Mouse (Mus musculus): Measurements from ENCODE around the gene Bcl2l10. TPM values are rescaled to one million over a fixed set of nuclear protein-coding genes. Genes with fewer than 3 reads are reported as not detected.
"Not testable (repeated sequence)": the region's sequence is repeated elsewhere in the genome, so short reads cannot be mapped to it uniquely, and the experiment has no call there.

Gene Bcl2l10
- polyA plus RNA-seq, 1 experiment from 2014 or later, result not detected

GRCm38 (mm10) chr9:75355783-75356182, 8.2 kb downstream of the Bcl2l10 start:
- no peaks in the 10 kb centered on the region for H3K36me3 ChIP-seq
- H3K4me3 ChIP-seq, result no peak overlapping the region
- H3K27ac ChIP-seq, result no peak overlapping the region
- H3K27me3 ChIP-seq (ENCODE audit: insufficient read depth, poor library complexity, severe bottlenecking), result no peaks in the 10 kb centered on the region
- no peaks in the 10 kb centered on the region for H3K9me3 ChIP-seq
- 87% methylated on average over 4 of the region's 4 CpGs for WGBS
- no peaks in the 10 kb centered on the region for H3K4me1 ChIP-seq (replicated peaks)
- DNase-seq (ENCODE audit: low spot score), result no peak

- no peaks in the 10 kb centered on the region for H3K4me1 ChIP-seq (replicated peaks)
- H3K27me3 ChIP-seq (ENCODE audit: insufficient read depth, poor library complexity, severe bottlenecking), result no peaks in the 10 kb centered on the region
- no peak for DNase-seq (ENCODE audit: low spot score)
- no peak overlapping the region for H3K27ac ChIP-seq
- no peaks in the 10 kb centered on the region for H3K9me3 ChIP-seq
- no peaks in the 10 kb centered on the region for H3K36me3 ChIP-seq
- 80% methylated on average over 9 of the region's 9 CpGs for WGBS
- no peak overlapping the region for H3K4me3 ChIP-seq
These were observed 9.6 kb downstream of the Bcl2l10 start for GRCm38 (mm10) chr9:75357087-75357654.

GRCm38 (mm10) chr9:75361699-75362098, 14.1 kb downstream of the Bcl2l10 start:
- no peaks in the 10 kb centered on the region for H3K27me3 ChIP-seq (ENCODE audit: insufficient read depth, poor library complexity, severe bottlenecking)
- no peaks in the 10 kb centered on the region for H3K9me3 ChIP-seq
- no peaks in the 10 kb centered on the region for H3K4me1 ChIP-seq (replicated peaks)
- H3K27ac ChIP-seq, result no peak overlapping the region
- 47% methylated on average over 5 of the region's 5 CpGs for WGBS
- DNase-seq (ENCODE audit: low spot score), result peak; percentile 64
- H3K4me3 ChIP-seq, result no peak overlapping the region
- H3K36me3 ChIP-seq, result no peaks in the 10 kb centered on the region

- no peaks in the 10 kb centered on the region for H3K4me1 ChIP-seq (replicated peaks)
- 88% methylated on average over 4 of the region's 4 CpGs for WGBS
- no peak overlapping the region for H3K27ac ChIP-seq
These were observed 14.6 kb downstream of the Bcl2l10 start for GRCm38 (mm10) chr9:75362201-75362600.

GRCm38 (mm10) chr9:75363001-75363400, 15.4 kb downstream of the Bcl2l10 start:
- Histone ChIP-seq H3K27ac (no peak overlapping the region), H3K27me3 (ENCODE audit: insufficient read depth, poor library complexity, severe bottlenecking) (no peaks in the 10 kb centered on the region), H3K36me3 (no peaks in the 10 kb centered on the region), H3K4me3 (no peak overlapping the region), H3K4me1 (replicated peaks) (no peaks in the 10 kb centered on the region), H3K9me3 (no peaks in the 10 kb centered on the region)
- WGBS, result 84% methylated on average over 5 of the region's 5 CpGs
- no peak for DNase-seq (ENCODE audit: low spot score)

More at GRCm38 (mm10) chr9:75362201-75362600, 14.6 kb downstream of the Bcl2l10 start:
- Histone ChIP-seq H3K27me3 (ENCODE audit: insufficient read depth, poor library complexity, severe bottlenecking) (no peaks in the 10 kb centered on the region), H3K36me3 (no peaks in the 10 kb centered on the region), H3K9me3 (no peaks in the 10 kb centered on the region), H3K4me3 (no peak overlapping the region)
- DNase-seq (ENCODE audit: low spot score), result no peak

GRCm38 (mm10) chr9:75363702-75364101, 16.1 kb downstream of the Bcl2l10 start:
- not testable (repeated sequence) for H3K27ac ChIP-seq; H3K36me3 ChIP-seq; DNase-seq (ENCODE audit: low spot score); H3K27me3 ChIP-seq (ENCODE audit: insufficient read depth, poor library complexity, severe bottlenecking); H3K4me3 ChIP-seq; H3K9me3 ChIP-seq; H3K4me1 ChIP-seq (replicated peaks)
- WGBS, result 74% methylated on average over 7 of the region's 7 CpGs

- WGBS, result 72% methylated on average over 4 of the region's 4 CpGs
- DNase-seq (ENCODE audit: low spot score), result no peak
These were observed 17.6 kb downstream of the Bcl2l10 start for GRCm38 (mm10) chr9:75365195-75365594.

GRCm38 (mm10) chr9:75366191-75366590, 18.6 kb downstream of the Bcl2l10 start:
- 85% methylated on average over 5 of the region's 5 CpGs for WGBS
- DNase-seq (ENCODE audit: low spot score), result no peak
- no peaks in the 10 kb centered on the region for H3K4me1 ChIP-seq (replicated peaks)

More at GRCm38 (mm10) chr9:75365195-75365594, 17.6 kb downstream of the Bcl2l10 start:
- Histone ChIP-seq H3K27me3 (ENCODE audit: insufficient read depth, poor library complexity, severe bottlenecking) (no peaks in the 10 kb centered on the region), H3K27ac (no peak overlapping the region), H3K9me3 (0 out of 2 replicates have a peak, but pooled peaks cover 4% of the 10 kb centered on the region), H3K4me3 (no peak overlapping the region), H3K4me1 (replicated peaks) (no peaks in the 10 kb centered on the region), H3K36me3 (no peaks in the 10 kb centered on the region)

GRCm38 (mm10) chr9:75368779-75369178, 21.2 kb downstream of the Bcl2l10 start:
- no peaks in the 10 kb centered on the region for H3K27me3 ChIP-seq (ENCODE audit: insufficient read depth, poor library complexity, severe bottlenecking)
- H3K4me1 ChIP-seq (replicated peaks), result no peaks in the 10 kb centered on the region
- H3K9me3 ChIP-seq, result 0 out of 2 replicates have a peak, but pooled peaks cover 8% of the 10 kb centered on the region
- no peak overlapping the region for H3K27ac ChIP-seq
- H3K36me3 ChIP-seq, result no peaks in the 10 kb centered on the region
- WGBS, result 82% methylated on average over 3 of the region's 3 CpGs
- no peak overlapping the region for H3K4me3 ChIP-seq
- DNase-seq (ENCODE audit: low spot score), result no peak

More at GRCm38 (mm10) chr9:75366191-75366590, 18.6 kb downstream of the Bcl2l10 start:
- Histone ChIP-seq H3K36me3 (no peaks in the 10 kb centered on the region), H3K27me3 (ENCODE audit: insufficient read depth, poor library complexity, severe bottlenecking) (no peaks in the 10 kb centered on the region), H3K4me3 (no peak overlapping the region), H3K27ac (no peak overlapping the region), H3K9me3 (0 out of 2 replicates have a peak, but pooled peaks cover 8% of the 10 kb centered on the region)

GRCm38 (mm10) chr9:75375606-75376005, 28.0 kb downstream of the Bcl2l10 start:
- DNase-seq (ENCODE audit: low spot score), result no peak
- 96% methylated on average over 9 of the region's 9 CpGs for WGBS
- no peaks in the 10 kb centered on the region for H3K36me3 ChIP-seq
- no peak overlapping the region for H3K27ac ChIP-seq
- H3K4me3 ChIP-seq, result no peak overlapping the region
- no peaks in the 10 kb centered on the region for H3K4me1 ChIP-seq (replicated peaks)
- no peaks in the 10 kb centered on the region for H3K27me3 ChIP-seq (ENCODE audit: insufficient read depth, poor library complexity, severe bottlenecking)
- peaks cover 8% of the 10 kb centered on the region; the same call in 1 of the 2 replicates for H3K9me3 ChIP-seq

- Histone ChIP-seq H3K4me3 (no peak overlapping the region), H3K4me1 (replicated peaks) (no peaks in the 10 kb centered on the region), H3K27me3 (ENCODE audit: insufficient read depth, poor library complexity, severe bottlenecking) (no peaks in the 10 kb centered on the region), H3K27ac (no peak overlapping the region), H3K36me3 (no peaks in the 10 kb centered on the region), H3K9me3 (peaks cover 8% of the 10 kb centered on the region; the same call in 1 of the 2 replicates)
- WGBS, result 69% methylated on average over 1 of the region's 1 CpGs
- DNase-seq (ENCODE audit: low spot score), result no peak
These were observed 28.9 kb downstream of the Bcl2l10 start for GRCm38 (mm10) chr9:75376428-75376827.

GRCm38 (mm10) chr9:75378774-75379173, 31.2 kb downstream of the Bcl2l10 start:
- no peak overlapping the region for H3K27ac ChIP-seq
- no peaks in the 10 kb centered on the region for H3K27me3 ChIP-seq (ENCODE audit: insufficient read depth, poor library complexity, severe bottlenecking)
- no peak overlapping the region for H3K4me3 ChIP-seq
- H3K36me3 ChIP-seq, result no peaks in the 10 kb centered on the region
- DNase-seq (ENCODE audit: low spot score), result no peak
- no peaks in the 10 kb centered on the region for H3K4me1 ChIP-seq (replicated peaks)
- peaks cover 8% of the 10 kb centered on the region; the same call in 1 of the 2 replicates for H3K9me3 ChIP-seq
- WGBS, result 88% methylated on average over 2 of the region's 2 CpGs

- no peaks in the 10 kb centered on the region for H3K4me1 ChIP-seq (replicated peaks)
- WGBS, result 94% methylated on average over 14 of the region's 14 CpGs
- no peak overlapping the region for H3K4me3 ChIP-seq
- DNase-seq (ENCODE audit: low spot score), result no peak
- H3K36me3 ChIP-seq, result peaks cover 31% of the 10 kb centered on the region
- H3K27ac ChIP-seq, result no peak overlapping the region
- H3K9me3 ChIP-seq, result no peaks in the 10 kb centered on the region
- no peaks in the 10 kb centered on the region for H3K27me3 ChIP-seq (ENCODE audit: insufficient read depth, poor library complexity, severe bottlenecking)
These were observed 35.3 kb downstream of the Bcl2l10 start for GRCm38 (mm10) chr9:75382825-75383224.
